Mouse (Mus musculus) small intestine, adult 2 months (tissue): ENCODE data around the gene Skor1.

ENCODE experiments used
- CTCF ChIP-seq: fragments of 200-500 bp; IDR thresholded peaks from 2 replicates; pipeline ENCODE4 v1.5.1; 2012; ENCODE audit warnings: low read depth, mild to moderate bottlenecking, control low read depth, inconsistent platforms, low read length, moderate library complexity, mixed read lengths; ENCODE audit not compliant: insufficient replicate concordance, insufficient read length; ENCODE audit errors: extremely low read depth
- POLR2A ChIP-seq: fragments of 200-500 bp; IDR thresholded peaks from 2 replicates; pipeline ENCODE4 v1.6.1; 2012; ENCODE audit warnings: low read depth, mild to moderate bottlenecking, control low read depth, inconsistent platforms, low read length, moderate library complexity

DNA sequence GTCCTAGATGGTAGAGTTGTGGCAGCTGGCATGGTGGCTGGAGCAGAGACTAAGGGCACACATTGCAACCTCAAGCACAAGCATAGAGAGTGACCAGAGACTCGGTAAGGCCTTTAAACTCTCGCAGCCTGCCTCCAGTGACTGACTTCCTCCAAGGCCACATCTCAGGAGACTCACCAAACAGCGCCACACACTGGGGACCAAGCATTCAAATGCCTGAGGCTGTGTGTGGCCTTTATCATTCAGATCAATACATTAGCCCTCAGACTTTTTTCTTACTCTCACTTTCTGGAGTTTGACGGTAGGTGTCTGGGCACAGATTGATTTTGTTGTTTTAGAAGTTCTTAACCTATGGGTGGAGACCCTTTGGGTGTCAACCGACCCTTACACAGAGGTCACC is 30.4 kb downstream of the Skor1 start:
- no peak for TF ChIP-seq CTCF
- TF ChIP-seq POLR2A, result no peak
